Mouse (Mus musculus): ENCODE results near the gene Klhl22. TPM values are rescaled to one million over a fixed set of nuclear protein-coding genes. Genes with fewer than 3 reads are reported as not detected.

Gene Klhl22
- polyA plus RNA-seq (2021; fragmentation: Nextera tagmentation): 75.3 and 87.1 TPM in 2 replicates
- long read RNA-seq, experiment 1, transcript Klhl22-207 (7 exons, 2,544 nt): major isoform, 33 of 282 reads
- long read RNA-seq, experiment 1, partial matches to known transcripts: 34 of 282 reads
- long read RNA-seq, experiment 1, other reads (novel, unspliced or antisense): 213 of 282 reads
- long read RNA-seq, experiment 2, transcript Klhl22-207 (7 exons, 2,544 nt): major isoform, 10 of 100 reads
- long read RNA-seq, experiment 2, partial matches to known transcripts: 41 of 100 reads
- long read RNA-seq, experiment 2, other reads (novel, unspliced or antisense): 49 of 100 reads

DNA sequence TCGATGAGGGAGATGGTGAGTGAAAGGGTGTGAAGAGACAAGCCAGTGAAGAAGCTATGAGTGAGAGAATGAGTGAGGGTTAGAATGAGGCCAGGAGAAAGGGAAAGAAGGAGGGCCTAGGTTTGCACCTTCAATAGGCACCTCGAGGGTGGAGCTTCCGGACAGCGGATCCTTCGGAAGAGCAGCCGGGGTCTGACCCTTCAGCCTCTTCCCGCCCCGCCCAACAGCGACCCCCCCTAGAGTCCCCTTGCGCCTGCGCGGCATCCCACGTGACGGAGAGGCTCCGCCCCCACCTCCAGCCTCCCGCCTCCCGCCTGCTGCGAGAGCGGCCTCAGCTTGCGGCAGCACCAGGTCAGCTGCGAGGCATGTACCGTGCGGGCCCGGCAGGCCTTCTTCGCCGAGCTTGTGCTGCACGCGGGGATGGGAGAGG lies at the start of gene Klhl22:
TSS of gene Klhl22 (plus strand) at position 275 of the 430 bp plus-strand sequence.

GRCm38 (mm10) chr16:17732841-17733340 lies 26.5 kb upstream of the Klhl22 start, which contains the start of gene Med15:
TSS of gene Med15 (minus strand) at chr16:17732891.

GRCm38 (mm10) chr16:17796971-17797811 lies 37.8 kb downstream of the Klhl22 start, which contains the start of gene Scarf2:
TSS of gene Scarf2 (plus strand) at chr16:17797282.

GRCm38 (mm10) chr16:17832821-17833220 lies 73.4 kb downstream of the Klhl22 start, which contains the start of gene B830017H08Rik:
TSS of gene B830017H08Rik (plus strand) at chr16:17833121.

DNA sequence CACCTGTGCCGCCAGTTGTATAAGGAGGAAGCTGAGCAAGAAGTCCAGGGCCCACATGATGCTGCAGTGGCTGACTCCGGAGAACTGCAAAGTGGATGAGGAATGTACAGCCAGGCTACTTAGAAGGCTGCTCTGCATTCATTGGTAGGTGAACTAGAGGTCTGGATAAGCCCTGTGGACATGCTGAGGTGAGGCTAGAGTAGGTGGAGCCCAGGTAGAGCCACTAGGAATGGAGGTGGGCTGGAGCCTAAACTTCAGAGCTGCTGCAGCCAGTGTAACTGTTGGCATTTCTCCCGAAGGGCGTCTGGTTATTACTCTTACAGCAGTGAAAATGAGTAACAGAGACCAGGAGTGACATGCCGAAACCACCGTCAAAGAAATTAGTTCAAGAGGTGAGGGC lies 78.6 kb downstream of the Klhl22 start, which contains the start of gene Car15:
TSS of gene Car15 (minus strand) at position 314 of the 400 bp plus-strand sequence.

Other genes with a start within 250 kb of the Klhl22 start
- 58.8 and 69.2 TPM in 2 replicates for gene Thap7, start 228.5 kb upstream of the Klhl22 start, polyA plus RNA-seq (2021; fragmentation: Nextera tagmentation)
- 0.68 and 1.0 TPM in 2 replicates for gene Lrrc74b, start 198.4 kb upstream of the Klhl22 start, polyA plus RNA-seq (2021; fragmentation: Nextera tagmentation)
- gene P2rx6, start 197.7 kb upstream of the Klhl22 start, polyA plus RNA-seq (2021; fragmentation: Nextera tagmentation): 1.1 and 1.3 TPM in 2 replicates
- 61.6 and 101 TPM in 2 replicates for gene Slc7a4, start 176.4 kb upstream of the Klhl22 start, polyA plus RNA-seq (2021; fragmentation: Nextera tagmentation)
- 9.7 and 13.4 TPM in 2 replicates for gene Smpd4, start 140.3 kb upstream of the Klhl22 start, polyA plus RNA-seq (2021; fragmentation: Nextera tagmentation)
- gene Ccdc74a, start 113.1 kb upstream of the Klhl22 start, polyA plus RNA-seq (2021; fragmentation: Nextera tagmentation): 9.0 and 30.9 TPM in 2 replicates
- 38.4 and 54.4 TPM in 2 replicates for gene Med15, start 26.7 kb upstream of the Klhl22 start, polyA plus RNA-seq (2021; fragmentation: Nextera tagmentation)
- gene Scarf2, start 37.7 kb downstream of the Klhl22 start, polyA plus RNA-seq (2021; fragmentation: Nextera tagmentation): 0.36 and 1.6 TPM in 2 replicates
- gene B830017H08Rik, start 73.5 kb downstream of the Klhl22 start, polyA plus RNA-seq (2021; fragmentation: Nextera tagmentation): 0.82 and 5.6 TPM in 2 replicates
- gene Car15, start 78.7 kb downstream of the Klhl22 start, polyA plus RNA-seq (2021; fragmentation: Nextera tagmentation): 2.3 and 2.4 TPM in 2 replicates
- gene Gm20518, start 132.1 kb downstream of the Klhl22 start, polyA plus RNA-seq (2021; fragmentation: Nextera tagmentation): 0.16 and 0.21 TPM in 2 replicates
- gene Tssk1, start 134.6 kb downstream of the Klhl22 start, polyA plus RNA-seq (2021; fragmentation: Nextera tagmentation): not detected in 2 replicates
- gene Dgcr2, start 138.9 kb downstream of the Klhl22 start, polyA plus RNA-seq (2021; fragmentation: Nextera tagmentation): 64.2 and 70.9 TPM in 2 replicates
- gene Tssk2, start 139.0 kb downstream of the Klhl22 start, polyA plus RNA-seq (2021; fragmentation: Nextera tagmentation): not detected in 2 replicates
- gene Ess2, start 151.7 kb downstream of the Klhl22 start, polyA plus RNA-seq (2021; fragmentation: Nextera tagmentation): 16.3 and 17.7 TPM in 2 replicates
- gene Gsc2, start 155.4 kb downstream of the Klhl22 start, polyA plus RNA-seq (2021; fragmentation: Nextera tagmentation): 0.19 TPM in 1 of 2 replicates, not detected in the other
- gene Slc25a1, start 168.6 kb downstream of the Klhl22 start, polyA plus RNA-seq (2021; fragmentation: Nextera tagmentation): 57.7 and 68.3 TPM in 2 replicates
- gene Vpreb2, start 220.8 kb downstream of the Klhl22 start, polyA plus RNA-seq (2021; fragmentation: Nextera tagmentation): not detected in 2 replicates